ENCODE assay signal across 8 mouse cellular contexts in genomic region chr5:135007802-135008571, GRCm38 (mm10). TPM values are rescaled to one million over a fixed set of nuclear protein-coding genes. Genes with fewer than 3 reads are reported as not detected.
DNase-seq lines count a peak whose midpoint lies in the region; ATAC-seq and TF ChIP-seq lines count a peak whose summit lies in the region.

No protein-coding gene starts in this region.

- H3K9ac ChIP-seq in intestine, embryonic 14.5 days (ENCODE audit: low read length) = peak overlapping the region; percentile 51
- H3K9ac ChIP-seq in lung, embryonic 16.5 days (ENCODE audit: low read length) = peak overlapping the region; percentile 64
- H3K9ac ChIP-seq in stomach, postnatal 0 days (ENCODE audit: low read length) = peak overlapping the region; percentile 67

- peak overlapping the region; percentile 53 for H3K4me3 ChIP-seq in thymus, adult 2 months (ENCODE audit: control insufficient read depth, insufficient read depth, low read length)
- peak overlapping the region; percentile 82 for H3K4me3 ChIP-seq in intestine, embryonic 14.5 days (ENCODE audit: low read depth, low read length)
- peak overlapping the region; percentile 68 for H3K4me3 ChIP-seq in lung, embryonic 16.5 days (ENCODE audit: low read length)
- H3K4me3 ChIP-seq in stomach, postnatal 0 days (ENCODE audit: low read depth, low read length) = peak overlapping the region; percentile 41

- peak; percentile 55 to 60 for DNase-seq in adrenal gland, adult (ENCODE audit: inconsistent age in 2 of 2, low spot score in 1 of 2)
- DNase-seq in adrenal gland, postnatal 4 days (ENCODE audit: low spot score in 2 of 2) = no peak
- peak; percentile 57 for DNase-seq in thymus, adult 2 months
- DNase-seq in thymus, adult 18-20 months = no peak
- DNase-seq in intestine, embryonic 14.5 days (ENCODE audit: low spot score) = no peak
- peak; percentile 68 for DNase-seq in stomach, postnatal 0 days (ENCODE audit: low spot score)

- peak overlapping the region; percentile 53 for H3K4me2 ChIP-seq in intestine, embryonic 14.5 days (ENCODE audit: low read length)
- H3K4me2 ChIP-seq in lung, embryonic 16.5 days (ENCODE audit: low read depth, low read length) = peak overlapping the region; percentile 65
- peak overlapping the region; percentile 77 for H3K4me2 ChIP-seq in stomach, postnatal 0 days (replicated peaks; ENCODE audit: low read depth)

- H3K27me3 ChIP-seq in thymus, adult 2 months (ENCODE audit: control insufficient read depth, insufficient read depth, low read length) = no peaks in the 10 kb centered on the region
- H3K27me3 ChIP-seq in intestine, embryonic 14.5 days (replicated peaks; ENCODE audit: control insufficient read depth, insufficient read depth, low read length) = no peaks in the 10 kb centered on the region
- no peaks in the 10 kb centered on the region for H3K27me3 ChIP-seq in lung, embryonic 16.5 days (ENCODE audit: control insufficient read depth, insufficient read depth, low read depth, low read length)
- no peaks in the 10 kb centered on the region for H3K27me3 ChIP-seq in stomach, postnatal 0 days (ENCODE audit: control insufficient read depth, insufficient read depth, low read length)

- TF ChIP-seq CTCF in thymus, adult 2 months (IDR thresholded peaks at IDR 0.05; ENCODE audit: borderline replicate concordance, control insufficient read depth, extremely low read depth, insufficient read depth, low read length, poor library complexity) = no peak
- peak; percentile 53 for TF ChIP-seq CTCF in stomach, postnatal 0 days (IDR thresholded peaks at IDR 0.05; ENCODE audit: low read depth)

- ATAC-seq in intestine, embryonic 14.5 days (replicated peaks; ENCODE audit: low FRiP score, low TSS enrichment, low read depth) = no peak
- ATAC-seq in lung, embryonic 16.5 days (ENCODE audit: low read depth) = peak; percentile 8
- no peak for ATAC-seq in stomach, postnatal 0 days (ENCODE audit: low FRiP score, low TSS enrichment)
- no peak for ATAC-seq in frontal cortex, adult (ENCODE audit: low TSS enrichment)

- peaks cover 12% of the 10 kb centered on the region for H3K4me1 ChIP-seq in thymus, adult 2 months (replicated peaks; ENCODE audit: control insufficient read depth, insufficient read depth, low read length)
- H3K4me1 ChIP-seq in intestine, embryonic 14.5 days (replicated peaks; ENCODE audit: control insufficient read depth, insufficient read depth, low read length) = peaks cover 15% of the 10 kb centered on the region
- peaks cover 21% of the 10 kb centered on the region for H3K4me1 ChIP-seq in lung, embryonic 16.5 days (replicated peaks; ENCODE audit: control insufficient read depth, insufficient read depth, low read length)
- H3K4me1 ChIP-seq in stomach, postnatal 0 days (replicated peaks; ENCODE audit: control insufficient read depth, insufficient read depth) = peaks cover 3% of the 10 kb centered on the region; the same call in 1 of the 2 replicates

- no peaks in the 10 kb centered on the region for H3K9me3 ChIP-seq in intestine, embryonic 14.5 days (ENCODE audit: control insufficient read depth, low read length)
- no peaks in the 10 kb centered on the region for H3K9me3 ChIP-seq in lung, embryonic 16.5 days (ENCODE audit: control insufficient read depth, low read length)
- no peaks in the 10 kb centered on the region for H3K9me3 ChIP-seq in stomach, postnatal 0 days (ENCODE audit: control insufficient read depth, low read length)

- no peak for TF ChIP-seq POLR2A in thymus, adult 2 months (IDR thresholded peaks at IDR 0.05; ENCODE audit: control insufficient read depth, extremely low read depth, insufficient read depth, low read length, poor library complexity)

- no peaks in the 10 kb centered on the region for H3K36me3 ChIP-seq in thymus, adult 2 months (ENCODE audit: control insufficient read depth, insufficient read depth, low read length)
- H3K36me3 ChIP-seq in intestine, embryonic 14.5 days (ENCODE audit: control insufficient read depth, insufficient read depth, low read length) = 0 out of 2 replicates have a peak, but pooled peaks cover 7% of the 10 kb centered on the region
- H3K36me3 ChIP-seq in lung, embryonic 16.5 days (ENCODE audit: control insufficient read depth, insufficient read depth, low read length) = no peaks in the 10 kb centered on the region
- H3K36me3 ChIP-seq in stomach, postnatal 0 days (ENCODE audit: control insufficient read depth, insufficient read depth, low read length) = no peaks in the 10 kb centered on the region

- peak overlapping the region; percentile 44; the same call in 1 of the 2 replicates for H3K27ac ChIP-seq in thymus, adult 2 months (ENCODE audit: control insufficient read depth, insufficient read depth, low read length)
- peak overlapping the region; percentile 98 for H3K27ac ChIP-seq in intestine, embryonic 14.5 days (ENCODE audit: low read depth)
- H3K27ac ChIP-seq in lung, embryonic 16.5 days (ENCODE audit: low read length) = peak overlapping the region; percentile 96
- H3K27ac ChIP-seq in stomach, postnatal 0 days (replicated peaks) = peak overlapping the region; percentile 94

- 28% methylated on average over 16 of the region's 16 CpGs for WGBS in thymus, adult 2 months
- 36% methylated on average over 16 of the region's 16 CpGs for WGBS in intestine, embryonic 14.5 days
- 25% methylated on average over 16 of the region's 16 CpGs for WGBS in lung, embryonic 16.5 days
- WGBS in stomach, postnatal 0 days = 30% methylated on average over 16 of the region's 16 CpGs

- no peak for TF ChIP-seq EP300 in stomach, postnatal 0 days (optimal IDR thresholded peaks at IDR 0.05)

RNA-seq across cellular contexts. Expression of gene Abhd11, which starts 1.0 kb away (rescaled TPM):
- 10 to 100 TPM; 54.9 to 55.5 TPM for total RNA-seq in adrenal gland, postnatal 4 days (2021)
- 71.7 and 84.8 TPM in 2 replicates for polyA plus RNA-seq in thymus, adult 2 months (2012; rRNA removed)
- polyA plus RNA-seq in intestine, embryonic 14.5 days (2014; fragmentation: Nextera tagmentation; extraction: Ambion mirVana) = 99.7 and 104 TPM in 2 replicates
- polyA plus RNA-seq in lung, embryonic 16.5 days (2015; fragmentation: Nextera tagmentation; extraction: Ambion mirVana) = 73.3 and 73.4 TPM in 2 replicates
- polyA plus RNA-seq in stomach, postnatal 0 days (2015; fragmentation: Nextera tagmentation; extraction: Ambion mirVana) = 56.5 and 64.0 TPM in 2 replicates

RNA-seq across cellular contexts. Expression of gene Stx1a, which starts 15.3 kb away (rescaled TPM):
- total RNA-seq in adrenal gland, postnatal 4 days (2021) = 10 to 100 TPM; 17.5 to 20.3 TPM
- 20.3 and 23.7 TPM in 2 replicates for polyA plus RNA-seq in thymus, adult 2 months (2012; rRNA removed)
- 15.9 and 20.2 TPM in 2 replicates for polyA plus RNA-seq in intestine, embryonic 14.5 days (2014; fragmentation: Nextera tagmentation; extraction: Ambion mirVana)
- 11.8 and 12.4 TPM in 2 replicates for polyA plus RNA-seq in lung, embryonic 16.5 days (2015; fragmentation: Nextera tagmentation; extraction: Ambion mirVana)
- polyA plus RNA-seq in stomach, postnatal 0 days (2015; fragmentation: Nextera tagmentation; extraction: Ambion mirVana) = 5.3 TPM in 2 replicates

RNA-seq across cellular contexts. Expression of gene Cldn3, which starts 22.0 kb away (rescaled TPM):
- total RNA-seq in adrenal gland, postnatal 4 days (2021) = 1 to 10 TPM; 8.6 to 9.4 TPM
- 14.7 and 15.0 TPM in 2 replicates for polyA plus RNA-seq in thymus, adult 2 months (2012; rRNA removed)
- polyA plus RNA-seq in intestine, embryonic 14.5 days (2014; fragmentation: Nextera tagmentation; extraction: Ambion mirVana) = 113 and 143 TPM in 2 replicates
- 328 and 355 TPM in 2 replicates for polyA plus RNA-seq in lung, embryonic 16.5 days (2015; fragmentation: Nextera tagmentation; extraction: Ambion mirVana)
- 15.4 and 16.2 TPM in 2 replicates for polyA plus RNA-seq in stomach, postnatal 0 days (2015; fragmentation: Nextera tagmentation; extraction: Ambion mirVana)

RNA-seq across cellular contexts. Expression of gene Dnajc30, which starts 56.0 kb away (rescaled TPM):
- total RNA-seq in adrenal gland, postnatal 4 days (2021) = 10 to 100 TPM; 27.9 to 28.8 TPM
- 26.8 and 35.1 TPM in 2 replicates for polyA plus RNA-seq in thymus, adult 2 months (2012; rRNA removed)
- 32.5 and 33.3 TPM in 2 replicates for polyA plus RNA-seq in intestine, embryonic 14.5 days (2014; fragmentation: Nextera tagmentation; extraction: Ambion mirVana)
- polyA plus RNA-seq in lung, embryonic 16.5 days (2015; fragmentation: Nextera tagmentation; extraction: Ambion mirVana) = 32.2 and 32.5 TPM in 2 replicates
- polyA plus RNA-seq in stomach, postnatal 0 days (2015; fragmentation: Nextera tagmentation; extraction: Ambion mirVana) = 24.3 and 26.1 TPM in 2 replicates

RNA-seq across cellular contexts. Expression of gene Bud23, which starts 56.8 kb away (rescaled TPM):
- 10 to 100 TPM; 49.7 to 50.1 TPM for total RNA-seq in adrenal gland, postnatal 4 days (2021)
- polyA plus RNA-seq in thymus, adult 2 months (2012; rRNA removed) = 116 and 125 TPM in 2 replicates
- 98.0 and 107 TPM in 2 replicates for polyA plus RNA-seq in intestine, embryonic 14.5 days (2014; fragmentation: Nextera tagmentation; extraction: Ambion mirVana)
- 100 and 110 TPM in 2 replicates for polyA plus RNA-seq in lung, embryonic 16.5 days (2015; fragmentation: Nextera tagmentation; extraction: Ambion mirVana)
- polyA plus RNA-seq in stomach, postnatal 0 days (2015; fragmentation: Nextera tagmentation; extraction: Ambion mirVana) = 46.8 and 51.9 TPM in 2 replicates

Comparison
In these comparisons a context has a peak if more than half of its experiments do, and no peak if none do; other contexts are left out.
1. DNase-seq: peak in adrenal gland, adult (2 of 2), thymus, adult 2 months (single experiment) and stomach, postnatal 0 days (single experiment); none in adrenal gland, postnatal 4 days (0 of 2), thymus, adult 18-20 months (0 of 2) and intestine, embryonic 14.5 days (single experiment).
2. H3K27ac ChIP-seq: peak in every context shown above with its lines; median percentile 98 in intestine, embryonic 14.5 days; 96 in lung, embryonic 16.5 days; 94 in stomach, postnatal 0 days; 44 in thymus, adult 2 months.
3. Peak in every context shown above with its lines, with median percentiles within 50 percentile points of each other: H3K4me3 ChIP-seq, H3K4me2 ChIP-seq and H3K9ac ChIP-seq.